Mouse (Mus musculus) megakaryocyte, embryonic 14.5 days (primary cell): ENCODE results near the gene Sapcd2.

ENCODE experiments used
- FLI1 ChIP-seq: IDR thresholded peaks from 2 replicates; pipeline ENCODE4 v1.6.1; 2012; ENCODE audit warnings: low read length, inconsistent platforms, mixed read lengths
- GATA1 ChIP-seq: IDR thresholded peaks from 3 replicates; pipeline ENCODE4 v1.6.1; 2012; ENCODE audit warnings: mixed read lengths, low read length, inconsistent platforms, borderline replicate concordance

DNA sequence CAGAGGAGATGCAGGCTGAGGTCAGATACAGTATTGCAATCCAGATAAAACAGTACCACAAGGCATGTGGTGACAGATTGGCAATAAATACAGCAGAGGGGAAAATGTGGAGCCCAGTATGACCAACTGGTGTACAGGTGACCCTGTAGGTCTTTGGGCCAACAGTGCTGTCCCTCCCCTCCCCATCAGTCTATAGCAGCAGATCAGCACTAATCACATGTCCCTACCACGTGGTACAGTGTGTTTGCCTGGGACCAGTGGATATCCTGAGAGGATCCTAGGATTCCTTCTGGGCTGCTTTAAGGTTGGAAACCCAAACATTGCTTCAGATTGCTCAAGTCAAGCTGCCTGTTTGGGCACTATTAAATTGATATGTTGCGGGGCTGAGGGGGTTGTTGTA, 38.6 kb upstream of the Sapcd2 start:
- no peak for TF ChIP-seq GATA1
- no peak for TF ChIP-seq FLI1
